Mouse (Mus musculus) thymus, postnatal 14 days (tissue): ENCODE data around the gene Slc26a9.
A peak's percentile ranks its signal among the peaks of the same experiment; 100 is the strongest.

ENCODE experiments used
- DNase-seq: peaks from one replicate; pipeline ENCODE4 v3.0.0; 2021

Slc26a9 gene

GRCm38 (mm10) chr1:131743868-131744464 lies at the start of gene Slc26a9:
Gene Slc26a9 (plus strand): TSS chr1:131744022.
- no peak for DNase-seq

- no peak for DNase-seq
These were observed 48.5 kb upstream of the Slc26a9 start for GRCm38 (mm10) chr1:131695308-131695707.

GRCm38 (mm10) chr1:131696325-131696724 lies 47.5 kb upstream of the Slc26a9 start:
- no peak for DNase-seq

GRCm38 (mm10) chr1:131698770-131699169 lies 45.1 kb upstream of the Slc26a9 start:
- no peak for DNase-seq

GRCm38 (mm10) chr1:131699642-131700041 lies 44.2 kb upstream of the Slc26a9 start:
- no peak for DNase-seq

GRCm38 (mm10) chr1:131700447-131700846 lies 43.4 kb upstream of the Slc26a9 start:
- no peak for DNase-seq

GRCm38 (mm10) chr1:131701391-131701790 lies 42.4 kb upstream of the Slc26a9 start:
- DNase-seq: peak; percentile 25

- peak; percentile 41 for DNase-seq
These were observed 41.6 kb upstream of the Slc26a9 start for GRCm38 (mm10) chr1:131702094-131702766.

- no peak for DNase-seq
These were observed 40.3 kb upstream of the Slc26a9 start for GRCm38 (mm10) chr1:131703482-131703881.

- DNase-seq: peak; percentile 70
These were observed 35.5 kb upstream of the Slc26a9 start for GRCm38 (mm10) chr1:131708338-131708737.

GRCm38 (mm10) chr1:131711518-131711917 lies 32.3 kb upstream of the Slc26a9 start:
- DNase-seq: no peak

GRCm38 (mm10) chr1:131712386-131712785 lies 31.4 kb upstream of the Slc26a9 start:
- peak; percentile 85 for DNase-seq

- DNase-seq: no peak
These were observed 29.2 kb upstream of the Slc26a9 start for GRCm38 (mm10) chr1:131714388-131715337.

GRCm38 (mm10) chr1:131718952-131719694 lies 24.7 kb upstream of the Slc26a9 start:
- DNase-seq: peak; percentile 68

- DNase-seq: no peak
These were observed 21.8 kb upstream of the Slc26a9 start for GRCm38 (mm10) chr1:131721989-131722388.

- no peak for DNase-seq
These were observed 20.3 kb upstream of the Slc26a9 start for GRCm38 (mm10) chr1:131723549-131723948.

- no peak for DNase-seq
These were observed 17.2 kb upstream of the Slc26a9 start for GRCm38 (mm10) chr1:131726586-131726985.

GRCm38 (mm10) chr1:131730639-131731437 lies 13.0 kb upstream of the Slc26a9 start:
- DNase-seq: no peak

- DNase-seq: no peak
These were observed 10.2 kb upstream of the Slc26a9 start for GRCm38 (mm10) chr1:131733474-131734180.

- no peak for DNase-seq
These were observed 9.1 kb upstream of the Slc26a9 start for GRCm38 (mm10) chr1:131734657-131735273.

- no peak for DNase-seq
These were observed 7.3 kb upstream of the Slc26a9 start for GRCm38 (mm10) chr1:131736494-131736893.
